Mouse (Mus musculus): ENCODE measurements around the gene Lrrc61. TPM values are rescaled to one million over a fixed set of nuclear protein-coding genes. Genes with fewer than 3 reads are reported as not detected.

The Lrrc61 gene
- total RNA-seq, 2 experiments from 2014 or later, result 26.5 to 34.3 TPM

DNA sequence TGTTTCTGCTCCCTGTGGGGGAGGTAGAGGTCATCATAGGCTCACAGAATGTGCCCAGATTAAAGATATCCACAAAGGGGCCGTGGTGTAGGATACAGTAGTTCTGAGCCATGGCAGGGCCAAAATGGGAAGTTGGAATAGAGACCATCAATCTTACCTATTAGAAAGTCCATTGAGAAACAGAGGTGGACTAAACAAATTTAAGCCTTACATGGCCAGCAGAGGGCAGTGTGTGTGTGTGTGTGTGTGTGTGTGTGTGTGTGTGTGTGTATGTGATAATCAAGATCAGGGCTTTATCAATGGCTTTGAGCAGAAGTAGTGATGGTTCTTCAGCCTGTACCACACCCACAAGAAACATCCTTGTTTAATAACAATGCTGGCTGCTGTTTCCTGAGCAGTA, 8.3 kb upstream of the Lrrc61 start:
- DNase-seq (ENCODE audit: low spot score in 2 of 2), result no peak

DNA sequence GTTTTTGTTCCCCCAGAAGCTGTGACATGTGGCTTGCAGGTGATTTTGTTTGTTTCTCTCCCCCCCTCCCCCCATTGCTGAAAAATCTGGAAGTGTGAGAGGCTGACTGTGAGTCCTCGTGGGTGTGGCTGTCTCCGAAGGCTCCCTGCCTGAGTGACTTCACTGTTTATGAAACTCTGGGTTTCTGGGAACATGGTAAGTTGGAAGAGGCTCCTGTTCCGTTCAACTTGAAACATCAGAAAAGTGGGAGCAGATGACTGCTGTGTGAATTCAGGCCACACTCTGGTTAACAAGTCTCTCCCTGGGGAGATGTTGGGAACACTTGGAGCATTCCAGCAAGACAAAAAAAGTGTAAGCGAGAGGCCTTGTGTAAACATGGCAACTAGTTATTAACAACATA, 7.7 kb upstream of the Lrrc61 start:
- DNase-seq (ENCODE audit: low spot score in 2 of 2), result no peak

DNA sequence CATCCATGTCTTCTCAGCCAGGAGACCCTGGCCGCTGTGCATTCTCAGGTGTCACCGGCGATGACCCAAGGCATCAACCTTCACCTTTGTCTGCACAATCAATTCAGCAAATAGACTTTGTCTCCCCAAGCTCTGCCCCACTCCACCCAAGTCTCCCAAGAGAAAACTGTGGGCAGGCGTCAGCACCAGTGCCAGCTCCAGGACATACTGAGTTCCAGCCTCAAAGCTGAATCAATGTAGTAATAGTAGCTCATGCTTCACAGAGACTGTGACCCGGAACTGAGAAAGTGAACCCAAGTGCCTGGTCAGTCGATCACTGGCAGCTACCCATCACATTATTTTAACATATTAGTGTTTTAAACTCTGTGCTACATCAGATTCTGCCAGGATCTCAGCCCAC, 6.3 kb upstream of the Lrrc61 start:
- DNase-seq (ENCODE audit: low spot score in 2 of 2), result no peak

DNA sequence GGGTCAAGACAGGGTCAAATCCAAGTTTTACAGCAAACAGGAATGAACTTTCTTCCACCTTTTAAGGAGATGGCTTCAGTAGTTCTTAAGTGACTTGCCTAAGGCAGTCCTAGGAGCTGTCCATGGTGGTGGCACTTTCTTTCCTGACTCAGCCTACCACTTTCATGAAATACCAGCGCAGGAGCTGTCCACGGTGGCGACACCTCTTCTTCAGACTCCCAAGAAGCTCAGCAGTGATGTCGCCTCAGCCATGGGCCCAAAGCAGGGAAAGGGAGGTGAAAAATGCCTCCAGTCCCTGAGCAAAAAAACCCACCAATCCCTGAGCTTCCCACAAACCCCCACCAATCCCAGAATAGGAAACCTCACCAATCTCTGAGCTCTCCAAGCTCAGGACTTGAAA, 1.7 kb upstream of the Lrrc61 start:
- no peak for DNase-seq (ENCODE audit: low spot score in 2 of 2)

DNA sequence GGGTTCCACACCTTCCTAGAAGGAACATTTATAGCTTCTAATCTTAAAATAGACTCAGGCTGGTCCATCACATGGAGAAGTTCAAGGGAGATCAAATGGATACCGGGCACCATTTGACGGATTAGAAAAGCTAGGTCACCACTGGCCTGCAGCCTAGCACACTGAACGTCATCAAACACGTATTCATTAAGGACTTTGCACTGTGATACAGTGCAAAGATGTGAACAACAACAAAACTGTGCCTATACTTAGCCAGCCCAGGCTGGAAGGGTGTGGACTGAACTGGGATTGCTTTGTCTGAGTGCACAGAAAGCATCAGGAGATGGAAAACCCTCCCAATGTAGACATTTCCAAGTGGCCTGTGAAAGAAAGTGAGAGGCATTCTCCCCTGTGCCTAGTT, 777 bp upstream of the Lrrc61 start:
- DNase-seq (ENCODE audit: low spot score in 2 of 2), result no peak

DNA sequence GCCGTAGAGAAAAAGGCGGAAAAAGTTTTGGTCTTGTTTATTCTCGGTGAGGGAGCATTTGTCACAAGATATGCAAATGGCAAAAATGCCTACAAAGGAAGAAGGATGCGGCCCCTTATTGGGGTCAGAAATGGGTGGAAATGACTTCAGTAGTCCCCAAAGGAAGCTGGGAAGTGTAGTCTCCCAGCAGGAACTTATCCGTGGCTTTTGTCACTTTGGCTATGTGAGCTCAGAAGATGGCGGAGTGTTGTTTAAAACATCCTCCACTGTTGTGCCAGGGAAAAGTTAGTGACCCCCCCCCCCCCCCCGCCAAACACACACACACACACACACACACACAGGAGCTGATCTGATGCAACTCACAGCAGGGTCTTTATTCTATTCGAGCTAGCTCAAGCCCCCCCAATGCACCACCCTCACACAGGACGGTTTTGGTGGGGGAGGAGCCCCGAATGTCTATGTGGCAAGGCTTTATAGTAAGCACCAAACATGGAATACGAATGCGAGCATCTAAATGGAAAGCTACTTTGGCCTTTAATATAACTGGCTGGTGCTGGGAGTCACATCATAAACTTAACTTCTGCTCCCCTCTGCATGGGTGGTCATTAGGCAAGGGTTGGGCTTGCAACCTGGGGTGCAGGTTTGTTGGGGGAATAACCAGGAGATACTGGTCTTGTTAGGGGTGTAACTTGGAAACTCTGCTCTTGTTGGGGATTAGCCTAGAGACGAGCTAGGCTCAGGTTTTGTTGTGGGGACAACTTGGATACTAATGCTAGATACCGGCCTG, 701 bp downstream of the Lrrc61 start:
- DNase-seq (ENCODE audit: low spot score in 2 of 2), result no peak

DNA sequence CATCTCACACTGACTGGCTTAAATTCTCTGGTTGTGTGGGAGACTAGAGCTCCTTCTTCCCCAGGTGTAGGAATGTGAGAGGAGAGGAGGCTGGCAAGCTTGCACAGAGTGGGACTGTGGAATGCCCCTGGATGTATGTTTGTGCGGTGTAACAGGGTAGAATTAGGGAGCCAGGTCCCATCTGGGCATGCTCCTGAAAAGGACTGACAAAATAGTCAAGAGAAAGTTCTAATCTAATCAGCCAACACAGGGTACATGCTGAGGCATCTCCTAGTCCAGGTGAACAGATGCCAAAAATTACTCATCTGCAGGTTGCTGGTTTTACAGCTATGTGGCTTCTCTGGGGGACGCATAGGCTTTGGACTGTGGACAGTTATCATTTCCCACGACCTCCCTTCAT, 1.4 kb downstream of the Lrrc61 start:
- DNase-seq (ENCODE audit: low spot score in 2 of 2), result no peak

DNA sequence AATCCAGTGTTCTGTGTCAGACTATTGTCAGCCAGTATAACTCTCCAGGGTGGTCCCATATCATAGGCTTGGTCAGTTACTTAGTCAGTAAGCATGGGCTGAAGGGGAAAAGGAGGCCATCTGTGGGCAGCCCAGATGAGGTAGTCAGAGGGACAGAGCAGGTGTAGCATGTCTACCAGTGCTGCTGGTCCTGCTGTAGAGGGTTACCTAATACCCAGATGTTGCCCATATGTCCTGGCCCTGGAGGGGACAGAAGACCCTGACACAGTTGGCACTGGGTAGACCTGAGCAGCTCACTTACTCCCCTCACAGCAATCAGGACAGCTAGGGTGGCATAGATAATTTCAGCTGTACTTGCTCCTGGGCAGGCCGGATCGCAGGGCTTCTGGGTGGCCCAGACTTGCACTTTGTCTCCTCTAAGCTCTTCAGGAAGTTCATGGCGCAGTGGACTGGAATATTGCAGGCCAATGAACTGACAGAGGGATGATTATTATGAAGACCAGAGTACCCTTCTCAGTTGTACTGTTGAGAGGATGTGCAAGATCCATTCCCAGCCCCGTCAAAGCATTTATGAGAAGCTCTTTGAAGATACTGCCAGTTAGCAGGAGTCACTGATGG, 11.2 kb downstream of the Lrrc61 start:
- no peak for DNase-seq (ENCODE audit: low spot score in 2 of 2)

DNA sequence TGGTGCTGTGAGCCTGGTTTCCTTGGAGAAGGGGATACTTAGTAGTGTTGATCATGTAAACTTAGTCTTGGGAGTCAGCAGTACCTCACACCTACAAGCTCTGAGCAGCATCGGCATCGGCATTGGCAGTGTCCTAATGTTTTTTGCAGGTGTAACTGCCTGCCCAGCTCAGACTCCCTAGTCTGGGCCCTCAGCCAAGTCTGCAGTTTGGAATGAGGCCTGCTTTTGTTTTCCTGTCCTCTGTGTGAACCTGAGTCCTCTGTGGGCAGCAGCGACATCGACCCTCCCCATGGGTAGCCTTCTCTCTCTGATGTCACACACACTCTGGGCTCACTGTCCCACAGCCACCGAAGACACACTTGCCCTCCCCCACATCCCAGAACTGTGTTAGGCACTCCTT, 11.7 kb downstream of the Lrrc61 start:
- no peak for DNase-seq (ENCODE audit: low spot score in 2 of 2)

DNA sequence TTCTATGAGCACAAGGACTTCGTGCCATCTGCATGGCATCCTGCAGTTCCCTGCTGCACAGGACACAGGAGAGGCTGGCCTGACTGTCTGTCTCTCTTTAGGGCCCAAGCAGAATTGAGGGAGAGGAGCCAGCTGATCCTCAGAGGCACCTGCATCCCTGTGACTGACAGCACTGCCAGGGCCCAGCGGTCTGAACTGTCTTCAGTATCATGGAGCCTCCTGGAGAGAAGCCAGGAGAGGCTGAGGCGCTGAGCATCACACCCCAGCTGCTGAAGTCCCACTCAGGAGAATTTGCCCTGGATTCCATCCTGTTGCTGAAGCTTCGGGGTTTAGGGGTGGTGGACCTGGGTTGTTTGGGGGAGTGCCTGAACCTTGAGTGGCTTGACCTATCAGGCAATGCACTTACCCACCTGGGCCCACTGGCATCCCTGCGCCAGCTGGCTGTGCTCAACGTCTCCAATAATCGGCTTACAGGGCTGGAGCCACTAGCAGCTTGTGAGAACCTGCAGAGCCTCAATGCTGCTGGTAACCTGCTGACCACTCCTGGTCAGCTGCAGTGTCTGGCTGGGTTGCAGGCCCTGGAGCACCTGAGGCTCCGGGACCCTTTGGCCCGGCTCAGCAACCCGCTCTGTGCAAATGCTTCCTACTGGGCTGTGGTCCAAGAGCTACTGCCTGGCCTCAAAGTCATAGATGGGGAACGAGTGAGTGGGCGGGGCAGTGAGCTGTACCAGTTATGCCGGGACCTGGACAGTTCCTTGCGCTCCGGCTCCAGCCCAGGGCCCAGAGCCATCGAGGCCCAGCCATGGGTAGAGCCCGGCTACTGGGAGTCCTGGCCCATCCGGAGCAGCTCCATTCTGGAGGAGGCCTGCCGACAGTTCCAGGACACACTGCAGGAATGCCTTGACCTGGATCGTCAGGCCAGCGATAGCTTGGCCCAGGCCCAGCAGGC, 13.7 kb downstream of the Lrrc61 start:
- peak; percentile 51 to 55 for DNase-seq (ENCODE audit: low spot score in 2 of 2)

DNA sequence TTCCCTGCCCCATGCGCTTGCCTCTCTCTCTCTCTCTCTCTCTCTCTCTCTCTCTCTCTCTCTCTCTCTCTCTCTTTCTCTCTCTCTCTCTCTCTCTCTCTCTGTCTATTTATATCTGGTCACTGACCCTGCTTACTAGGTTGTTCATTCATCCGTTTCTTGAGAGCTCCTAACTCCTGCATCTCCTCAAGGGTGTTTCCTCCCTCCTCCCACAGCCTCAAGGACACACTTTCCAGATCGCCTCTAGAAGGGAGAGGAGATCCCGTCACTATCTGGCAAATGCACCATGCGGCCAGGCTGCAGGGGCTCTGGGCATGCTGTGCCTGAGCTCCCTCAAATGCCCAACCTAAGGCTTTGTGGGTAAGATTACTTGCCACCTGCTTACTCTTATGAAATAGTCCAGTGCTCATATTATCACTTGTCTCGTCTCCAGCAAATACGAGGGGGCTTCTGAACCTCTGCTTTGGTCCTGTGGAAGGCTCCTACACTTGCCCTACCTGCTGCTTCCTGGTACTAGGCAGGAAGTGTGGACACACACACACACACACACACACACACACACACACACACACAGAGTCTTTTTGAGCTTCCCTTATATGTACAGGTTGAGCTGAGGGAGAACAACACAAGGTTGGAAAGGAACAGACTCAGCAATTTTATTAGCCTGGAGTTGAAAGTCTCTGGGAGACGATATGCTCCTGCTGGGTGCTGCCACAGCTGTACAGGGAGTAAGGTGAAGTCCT, 14.6 kb downstream of the Lrrc61 start:
- no peak for DNase-seq (ENCODE audit: low spot score in 2 of 2)

DNA sequence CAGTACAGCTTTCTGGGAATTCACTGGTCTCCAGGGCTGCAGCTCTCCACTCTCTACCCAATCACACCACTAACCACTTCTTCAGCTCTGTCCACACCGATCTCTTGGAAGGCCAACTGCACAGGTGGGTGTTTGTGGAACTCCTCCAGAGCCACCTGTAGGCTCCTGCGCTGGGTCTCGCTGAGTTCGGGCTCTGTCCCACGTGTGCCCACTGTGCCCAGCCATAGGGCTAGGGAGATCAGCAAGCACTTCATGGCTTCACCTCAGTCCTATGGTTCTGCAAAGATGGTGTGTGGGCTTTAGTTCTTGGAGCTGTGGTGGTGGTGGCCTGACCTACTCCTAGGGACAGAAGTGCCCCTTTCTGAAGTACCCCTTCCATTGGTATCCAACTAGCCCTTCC, 17.4 kb downstream of the Lrrc61 start:
- no peak for DNase-seq (ENCODE audit: low spot score in 2 of 2)

DNA sequence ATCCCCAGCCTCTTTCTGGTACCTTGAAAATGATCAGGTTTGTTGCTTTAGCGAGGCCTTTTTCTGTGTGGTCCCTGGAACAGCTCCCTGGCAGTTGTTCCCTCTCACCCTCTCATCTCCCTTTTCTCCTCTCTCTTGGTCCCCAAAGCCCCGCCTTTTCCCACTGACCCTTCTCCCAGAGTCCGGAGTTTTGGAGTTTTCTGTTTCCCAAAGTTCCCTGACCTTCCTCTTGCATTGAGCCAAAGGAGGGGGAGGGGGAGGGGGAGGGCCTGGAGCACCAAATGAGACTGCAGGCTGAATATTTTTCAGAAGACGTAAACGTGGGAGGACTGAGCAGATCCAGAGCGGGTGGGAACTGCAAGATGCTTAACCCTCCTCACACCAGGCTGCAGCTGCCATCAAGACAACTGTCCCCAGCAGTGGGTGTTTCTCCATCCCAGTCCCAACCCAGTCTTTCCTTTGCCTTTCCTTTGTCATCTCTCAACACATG, 18.0 kb downstream of the Lrrc61 start, which contains the start of gene Rarres2:
Gene Rarres2, minus strand, starts transcription at position 218 of the 490 bp plus-strand sequence.
- no peak for DNase-seq (ENCODE audit: low spot score in 2 of 2)

DNA sequence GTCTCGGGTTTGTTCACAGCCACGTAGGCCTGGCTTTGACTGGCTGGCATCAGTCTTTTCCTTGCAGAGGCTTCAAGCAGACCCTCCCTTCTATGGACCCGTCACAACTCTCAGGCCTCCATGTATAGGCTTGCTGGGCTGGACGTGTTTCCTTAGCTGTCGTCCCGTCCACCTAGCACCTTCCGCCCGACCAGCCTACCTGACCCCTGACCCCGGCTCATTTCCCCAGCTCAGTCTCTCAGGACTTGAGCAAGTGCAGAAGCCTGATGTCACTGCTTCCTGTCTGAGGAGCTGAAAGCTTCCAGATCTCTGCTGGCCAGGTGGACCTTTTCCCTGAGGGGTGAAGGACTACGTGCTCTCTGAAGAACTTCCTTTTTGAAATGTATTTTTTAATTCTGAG, 18.7 kb downstream of the Lrrc61 start:
- no peak for DNase-seq (ENCODE audit: low spot score in 2 of 2)

DNA sequence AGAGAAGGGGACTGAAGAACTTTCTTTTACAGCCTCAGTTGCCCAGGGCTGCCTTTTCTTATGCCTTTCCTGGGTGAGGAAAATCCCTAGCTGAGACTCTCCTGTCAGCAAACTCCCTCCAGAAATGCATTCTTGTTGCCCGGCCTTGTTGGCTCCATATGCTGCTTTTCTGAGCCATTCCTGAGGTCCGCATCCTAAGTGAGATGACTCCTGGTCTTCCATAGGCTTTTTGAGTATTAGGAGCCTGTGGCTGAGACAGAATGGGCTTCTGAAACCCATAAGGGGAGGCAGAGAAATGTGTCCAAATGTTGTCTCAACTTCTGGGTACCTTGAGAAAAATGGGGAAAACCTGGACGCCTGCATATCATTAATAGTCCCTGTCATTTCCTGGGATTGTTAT, 19.4 kb downstream of the Lrrc61 start:
- no peak for DNase-seq (ENCODE audit: low spot score in 2 of 2)

DNA sequence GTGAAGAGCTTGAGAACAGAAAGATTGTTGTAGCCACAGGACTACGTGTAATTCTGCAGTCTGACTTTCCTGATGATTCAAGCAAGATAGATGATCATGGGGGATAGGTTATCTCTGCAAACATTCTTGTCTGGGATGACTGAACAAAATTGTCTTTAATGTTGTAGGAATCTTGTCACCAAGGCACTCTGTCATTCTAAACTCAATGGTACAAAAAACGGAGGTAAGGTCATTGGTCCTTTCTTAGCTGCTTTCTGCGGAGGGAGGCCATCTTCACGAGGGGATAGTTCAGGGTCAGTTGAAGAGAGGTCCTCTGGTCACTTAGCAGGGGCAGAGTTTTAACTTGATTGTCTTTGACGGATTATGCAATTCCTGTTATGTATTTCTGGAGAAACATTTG, 24.1 kb downstream of the Lrrc61 start:
- no peak for DNase-seq (ENCODE audit: low spot score in 2 of 2)

DNA sequence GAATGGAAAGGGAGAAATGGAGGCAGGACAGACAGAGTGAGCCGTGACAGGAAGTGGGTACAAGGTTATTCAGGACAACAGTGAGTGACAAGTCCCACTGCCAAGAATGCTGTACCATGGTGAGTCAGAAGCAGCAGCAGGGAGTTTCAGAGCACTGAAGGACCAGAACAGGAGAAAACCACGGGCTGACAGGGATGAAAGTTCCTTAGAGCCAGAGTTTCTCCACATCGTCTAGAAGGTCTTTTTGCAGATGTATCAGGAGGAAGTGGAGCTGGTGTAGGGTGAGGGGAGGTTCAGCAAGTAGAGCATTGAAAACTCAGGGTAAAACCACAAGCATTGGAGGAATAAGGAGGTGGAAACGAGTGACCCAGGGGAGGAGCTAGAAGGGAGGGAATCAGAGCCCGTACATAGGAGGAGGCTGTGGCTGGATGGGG, 24.6 kb downstream of the Lrrc61 start:
- DNase-seq (ENCODE audit: low spot score in 2 of 2), result no peak

DNA sequence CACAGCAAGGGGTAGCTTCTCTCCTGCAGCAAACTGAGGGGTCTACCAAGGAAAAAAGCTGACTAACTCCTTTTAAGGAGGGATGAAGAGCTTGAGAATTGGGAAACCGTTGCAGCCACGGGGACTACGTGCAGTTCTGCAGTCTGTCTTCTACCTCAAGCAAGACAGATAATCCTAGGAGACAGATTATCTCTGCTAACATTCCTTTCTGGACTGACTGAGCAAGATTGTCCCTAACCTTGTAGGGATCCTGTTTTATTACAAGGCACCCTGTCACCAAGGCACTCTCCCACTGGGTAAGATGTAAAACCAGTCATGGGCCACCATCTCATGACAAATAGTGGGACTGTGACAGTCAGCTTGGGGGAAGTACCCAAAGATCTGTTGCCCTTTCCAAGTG, 26.7 kb downstream of the Lrrc61 start:
- DNase-seq (ENCODE audit: low spot score in 2 of 2), result no peak

DNA sequence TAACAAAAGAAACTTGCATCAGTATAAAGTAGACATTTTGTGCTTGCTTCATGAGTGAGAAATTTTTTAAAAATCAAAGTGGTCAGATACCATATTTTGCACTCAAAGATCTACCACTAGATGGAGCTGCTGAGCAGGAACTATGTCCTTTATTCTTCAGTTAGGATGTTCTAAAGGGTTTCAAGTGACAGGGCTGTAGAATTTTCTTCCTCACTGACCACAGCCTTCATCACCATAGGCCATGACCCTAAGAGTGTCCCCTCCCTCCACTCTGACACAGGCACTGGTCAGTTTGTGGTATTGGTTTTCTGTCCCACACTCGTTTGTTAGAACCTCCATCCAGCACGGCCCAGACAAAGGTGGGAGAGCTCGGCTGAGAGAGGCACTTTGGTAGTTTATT, 27.4 kb downstream of the Lrrc61 start:
- no peak for DNase-seq (ENCODE audit: low spot score in 2 of 2)

DNA sequence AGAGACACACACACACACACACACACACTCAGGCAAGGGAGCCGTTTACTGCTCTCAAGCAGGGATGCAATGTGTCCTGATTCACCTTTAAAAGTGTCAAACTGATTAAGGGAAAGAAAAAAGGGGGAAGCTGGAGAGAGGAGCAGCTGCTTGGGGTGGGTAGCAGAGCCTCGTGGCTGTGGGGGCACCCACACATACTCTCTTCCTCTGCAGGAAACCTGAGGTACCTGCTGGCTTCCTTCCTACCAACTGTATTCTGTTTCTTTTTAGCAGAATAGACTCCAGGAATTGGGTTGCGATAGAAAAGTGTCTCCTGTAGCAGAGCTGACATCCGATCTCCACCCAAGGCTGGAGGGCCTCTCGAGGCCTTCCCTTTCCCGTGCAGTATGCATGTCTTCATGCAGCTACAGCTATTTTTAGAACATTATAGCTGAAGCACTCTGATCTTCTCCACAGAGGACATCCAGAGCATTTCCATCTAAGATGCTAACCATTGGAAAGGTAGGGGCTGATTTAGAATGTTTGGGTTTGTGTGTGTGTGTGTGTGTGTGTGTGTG, 34.7 kb downstream of the Lrrc61 start, which contains the start of gene Gm45021:
Gene Gm45021, plus strand, starts transcription at position 417 of the 557 bp plus-strand sequence.
- no peak for DNase-seq (ENCODE audit: low spot score in 2 of 2)
